Mouse (Mus musculus): ENCODE data around the gene Sec14l1.

DNA sequence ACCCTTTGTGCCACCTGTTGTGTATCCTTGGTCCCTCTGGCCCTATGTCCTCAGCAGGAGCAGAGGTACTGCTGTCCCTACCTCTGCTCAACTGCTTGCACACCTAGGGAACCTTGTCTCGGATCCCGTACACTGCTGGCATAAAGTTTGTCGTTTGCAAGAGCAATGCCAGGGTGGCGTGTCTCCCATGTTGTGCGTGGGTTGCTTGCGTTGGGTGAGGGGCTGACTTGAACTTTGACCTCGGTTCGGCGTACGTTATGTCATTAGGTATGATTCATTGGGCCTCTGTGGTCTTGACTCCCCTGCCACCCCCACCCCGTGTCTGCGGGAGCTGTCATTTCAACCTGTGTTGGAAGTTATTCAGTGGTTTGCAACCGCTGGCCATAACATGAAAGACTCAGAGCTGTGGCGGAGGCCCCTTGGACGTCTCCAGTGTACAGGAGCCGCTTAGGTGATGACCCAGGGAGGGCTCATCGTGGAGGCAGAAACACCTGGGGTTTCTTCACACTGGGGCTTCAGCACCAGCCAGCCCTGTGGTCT, 35.2 kb upstream of the Sec14l1 start:
- TF ChIP-seq CTCF (IDR thresholded peaks at IDR 0.05; ENCODE audit: control insufficient read depth, insufficient read depth, insufficient replicate concordance, low read depth, low read length) (no peak), POLR2A (IDR thresholded peaks at IDR 0.05; ENCODE audit: control insufficient read depth, low read depth, low read length) (0 out of 2 replicates have a peak, but pooled peaks have one; percentile 6)

Measured in testis, adult 2 months (tissue).